Mouse (Mus musculus): ENCODE results near the gene Cd28. TPM values are rescaled to one million over a fixed set of nuclear protein-coding genes. Genes with fewer than 3 reads are reported as not detected.

Gene Cd28
- 10 to 100 TPM; 11.9 to 13.4 TPM for total RNA-seq (2021)
- long read RNA-seq, experiment 1, partial matches to known transcripts: 0 of 3 reads
- long read RNA-seq, experiment 1, other reads (novel, unspliced or antisense): 3 of 3 reads
- long read RNA-seq, experiment 2, partial matches to known transcripts: 0 of 4 reads
- long read RNA-seq, experiment 2, other reads (novel, unspliced or antisense): 4 of 4 reads

DNA sequence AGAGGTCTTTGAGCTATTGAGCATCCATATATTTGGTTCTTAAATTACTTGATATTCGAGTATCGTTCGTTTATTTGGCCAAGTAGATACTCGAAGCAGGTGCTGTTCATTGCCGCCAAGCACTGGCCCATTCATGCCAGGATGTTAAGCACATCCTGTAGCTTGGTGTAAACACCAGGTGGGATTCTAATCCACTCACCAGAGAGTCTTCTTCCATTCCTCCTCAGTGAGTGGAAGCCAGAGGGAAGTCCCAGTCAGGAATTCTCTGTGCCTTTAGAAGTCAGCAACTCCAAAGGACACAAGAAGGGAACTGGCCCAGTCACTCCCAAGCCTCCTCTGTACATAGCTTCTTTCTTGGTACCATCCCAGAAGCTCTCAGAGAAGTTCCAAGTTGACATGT is at the start of gene Cd28:
Gene Cd28, plus strand, starts transcription at position 234 of the 400 bp plus-strand sequence.
- peak; percentile 63 to 78 for DNase-seq

- DNase-seq: peak; percentile 72 to 78
Measured at GRCm38 (mm10) chr1:60667873-60668616, 48.6 kb upstream of the Cd28 start.

DNA sequence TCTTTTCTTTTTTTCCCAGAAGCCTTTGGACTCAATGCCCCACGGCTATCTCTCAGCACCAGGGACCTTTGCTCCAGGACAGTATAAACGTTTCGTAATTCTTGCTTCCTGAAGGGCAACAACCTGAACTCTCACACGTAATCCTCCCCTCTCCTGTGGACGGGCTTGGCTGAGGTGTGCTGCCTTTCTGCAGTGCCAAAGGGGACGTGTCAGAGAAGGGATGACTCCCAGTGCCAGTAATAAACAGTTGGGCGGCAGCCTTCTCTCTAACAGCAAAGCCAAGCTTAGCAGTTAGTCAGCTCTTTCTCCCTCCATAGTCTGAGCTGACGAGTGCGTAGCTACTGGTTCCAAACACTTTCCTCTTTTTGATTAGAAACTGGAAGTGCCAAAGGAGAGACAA is 47.6 kb upstream of the Cd28 start:
- peak; percentile 65 to 73 for DNase-seq

DNA sequence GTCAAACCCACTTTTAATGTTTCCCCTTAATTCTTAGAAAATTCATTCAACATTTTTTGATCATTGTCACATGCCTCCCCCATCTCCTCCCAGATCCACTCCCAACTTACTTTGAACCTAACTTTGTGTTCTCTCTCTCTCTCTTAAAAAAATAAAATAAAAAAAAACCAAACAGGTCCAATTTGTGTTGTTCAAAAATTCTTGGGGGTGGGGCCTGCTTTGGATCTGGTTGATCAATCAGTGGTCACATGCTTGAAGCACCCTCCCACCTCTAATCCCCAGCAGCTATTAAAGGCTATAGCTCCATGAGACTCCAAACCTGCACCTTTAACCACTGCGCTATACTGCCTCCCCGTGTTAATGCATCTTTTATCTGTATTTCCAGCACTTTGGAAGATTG is 46.9 kb upstream of the Cd28 start:
- no peak for DNase-seq

- DNase-seq: no peak
Measured at GRCm38 (mm10) chr1:60670172-60670571, 46.4 kb upstream of the Cd28 start.

DNA sequence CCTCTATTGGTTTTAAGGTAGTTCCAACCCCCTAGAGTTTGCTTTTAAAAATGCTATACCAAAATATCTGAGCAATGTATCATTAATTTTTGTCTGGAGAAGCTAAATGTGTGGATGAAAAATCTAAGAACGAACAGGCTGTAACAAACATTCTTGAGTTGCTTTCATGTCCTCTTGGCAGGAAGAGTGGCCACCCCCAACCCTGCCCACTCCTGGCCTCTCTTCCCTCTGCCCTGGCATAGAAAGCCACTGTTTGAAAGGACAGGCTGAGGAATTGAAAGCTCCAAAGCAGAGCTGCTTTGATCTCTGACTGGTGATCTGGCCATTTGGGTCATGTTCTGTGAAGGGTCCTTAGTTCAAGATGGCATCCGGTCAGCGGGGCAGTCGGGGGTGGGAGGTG is 32.8 kb upstream of the Cd28 start:
- no peak for DNase-seq

GRCm38 (mm10) chr1:60696115-60696895 is 20.3 kb upstream of the Cd28 start:
- no peak for DNase-seq

DNA sequence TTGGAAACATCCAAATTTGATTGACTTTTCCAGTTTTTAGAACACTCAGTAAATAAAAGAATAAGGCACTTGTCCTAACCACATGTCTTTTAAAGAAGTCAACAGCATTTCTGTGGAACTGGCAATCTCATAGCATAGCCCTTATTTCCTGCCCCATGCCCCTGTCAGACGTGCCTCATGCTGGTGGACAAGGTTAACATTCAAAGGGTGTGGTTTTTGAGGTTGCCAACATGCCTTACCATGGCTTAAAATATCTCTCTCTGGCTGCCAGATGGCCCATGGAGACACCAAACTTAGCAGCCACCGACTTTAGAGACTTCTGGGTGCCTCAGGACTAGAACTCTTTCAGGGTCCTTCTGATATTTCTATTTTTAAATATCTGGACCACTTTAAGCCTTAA is 14.0 kb upstream of the Cd28 start:
- DNase-seq: peak; percentile 54

DNA sequence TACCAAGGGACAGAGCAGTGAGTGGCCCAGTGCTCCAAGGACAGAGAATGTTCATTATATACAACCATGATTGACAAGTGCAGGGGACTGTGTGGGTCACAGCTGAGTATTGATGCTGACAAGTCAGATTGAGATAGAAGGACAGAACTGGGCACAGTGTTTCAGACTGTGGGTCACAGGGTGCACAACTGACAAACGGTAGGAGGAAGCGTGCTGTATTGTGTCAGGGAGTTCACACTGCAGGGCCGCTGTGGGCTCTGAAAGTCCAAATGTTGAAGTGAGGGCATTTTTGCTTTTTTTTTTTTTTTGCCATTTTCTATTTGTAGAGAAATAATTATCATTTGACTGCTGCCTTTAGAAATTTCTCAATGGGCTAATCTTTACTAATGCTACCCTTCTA is 3.4 kb upstream of the Cd28 start:
- no peak for DNase-seq

GRCm38 (mm10) chr1:60715651-60716196 is 876 bp upstream of the Cd28 start:
- DNase-seq: peak; percentile 82 to 84

DNA sequence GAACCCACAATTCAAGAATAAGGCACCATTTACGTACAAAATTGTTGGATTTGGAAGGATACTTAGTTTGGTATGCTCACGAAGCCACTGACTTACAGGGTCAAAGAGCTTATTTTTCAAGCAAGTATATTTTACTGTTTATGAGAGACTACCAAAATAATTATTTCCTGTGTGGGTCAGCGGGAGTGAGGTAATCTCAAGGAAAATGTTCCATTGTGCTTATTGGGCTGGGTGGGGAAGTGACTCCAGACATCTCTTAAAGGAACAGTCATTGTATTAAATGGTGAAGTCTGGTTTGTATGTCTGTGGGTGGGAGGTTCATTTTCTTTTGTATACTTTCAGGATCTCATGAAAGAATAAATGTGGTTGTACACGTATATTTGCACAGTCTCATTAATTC is 2.0 kb downstream of the Cd28 start:
- peak in 1 of 2 experiments; percentile 64 for DNase-seq

DNA sequence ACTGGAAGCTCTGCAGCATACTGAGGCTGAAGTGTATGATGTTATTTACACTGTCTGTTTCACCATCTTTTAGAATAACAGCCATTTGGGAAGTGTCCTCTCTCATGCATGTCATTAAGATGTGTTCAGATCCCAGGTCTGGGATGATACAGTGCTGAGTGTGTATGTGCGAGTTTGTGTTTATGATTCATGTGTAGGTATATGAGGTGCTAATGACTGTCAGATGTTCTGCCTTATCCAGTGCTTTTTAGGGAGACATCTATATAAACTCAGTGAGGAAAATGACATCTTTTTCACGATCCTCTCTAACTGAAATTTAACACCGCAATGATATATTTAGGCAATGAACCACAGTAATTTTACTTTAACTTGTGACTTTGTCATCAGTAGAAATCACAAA is 7.0 kb downstream of the Cd28 start:
- DNase-seq: no peak

DNA sequence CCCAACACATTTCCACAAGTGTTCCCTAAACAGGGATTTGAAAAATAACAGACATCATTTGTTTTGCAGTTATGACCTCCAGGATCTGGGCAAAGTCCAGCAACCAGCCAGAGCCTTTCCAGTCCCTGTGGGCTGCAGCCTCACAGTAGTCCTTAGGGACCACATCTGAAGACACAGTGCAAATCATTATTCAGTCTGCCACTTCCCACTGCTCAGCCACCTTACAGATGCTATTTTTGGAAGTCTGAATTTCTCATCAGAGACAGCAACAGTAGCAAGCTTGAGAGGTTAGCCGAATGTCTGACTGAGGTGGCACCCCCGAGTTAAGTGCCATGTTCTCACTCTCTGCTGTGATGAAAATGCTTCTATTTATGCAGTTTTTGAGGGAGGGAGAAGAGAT is 15.3 kb downstream of the Cd28 start:
- DNase-seq: peak; percentile 36 to 56

GRCm38 (mm10) chr1:60735072-60735907 is 18.7 kb downstream of the Cd28 start:
- peak; percentile 57 to 78 for DNase-seq

DNA sequence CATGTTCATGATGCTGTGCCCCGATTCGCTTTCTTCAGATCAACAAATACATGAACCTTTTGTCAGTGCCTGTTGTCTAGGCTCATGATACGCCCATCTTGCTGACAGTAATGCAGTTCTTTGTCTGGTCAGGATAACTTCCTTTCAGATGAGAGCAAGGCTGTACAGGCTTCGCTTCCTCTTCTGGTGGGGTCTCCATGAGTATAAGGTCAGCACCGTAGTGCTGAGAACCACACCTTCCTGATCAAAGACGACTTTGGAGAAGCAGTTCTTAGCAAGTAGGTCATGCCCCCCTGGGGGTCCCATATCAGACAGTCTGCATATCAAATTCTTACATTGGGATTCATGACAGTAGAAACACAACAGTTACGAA is 19.3 kb downstream of the Cd28 start:
- DNase-seq: no peak

DNA sequence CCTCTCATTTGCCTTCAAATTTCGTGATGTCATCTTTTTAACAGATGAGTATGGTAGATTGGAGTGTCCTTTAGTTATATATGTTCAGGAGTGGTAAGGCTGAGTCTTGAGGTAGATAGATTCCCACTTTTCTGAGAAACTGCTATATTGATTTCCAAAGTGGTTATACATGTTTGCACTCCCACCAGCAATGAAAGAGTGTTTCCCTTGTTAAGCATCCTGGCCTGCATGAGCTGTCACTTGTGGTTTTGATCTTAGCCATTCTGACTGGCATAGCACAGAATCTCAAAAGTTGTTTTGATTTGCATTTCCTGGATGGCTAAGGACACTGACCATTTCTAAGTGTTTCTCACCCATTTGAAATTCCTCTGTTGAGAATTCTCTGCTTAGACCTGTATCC is 27.7 kb downstream of the Cd28 start:
- DNase-seq: no peak

- peak; percentile 58 to 60 for DNase-seq
Measured at GRCm38 (mm10) chr1:60745664-60746063, 29.1 kb downstream of the Cd28 start.

DNA sequence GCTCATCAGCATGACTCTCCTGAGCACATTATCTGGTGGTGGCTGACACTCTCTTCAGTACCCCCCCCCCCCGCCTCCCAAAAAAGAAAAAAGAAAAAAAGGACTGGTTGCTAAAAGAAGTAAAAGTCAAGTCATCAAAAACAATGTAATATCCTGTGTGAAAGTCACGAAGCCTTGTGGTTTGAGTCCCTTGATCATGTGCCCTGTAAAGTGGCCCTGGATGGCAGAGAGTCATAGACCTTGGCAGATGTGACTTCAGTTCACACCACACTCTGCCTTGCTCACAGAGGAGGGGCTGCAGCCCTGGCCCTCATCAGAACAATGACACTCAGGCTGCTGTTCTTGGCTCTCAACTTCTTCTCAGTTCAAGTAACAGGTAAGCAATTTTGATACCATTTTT is 29.6 kb downstream of the Cd28 start:
- peak in 1 of 2 experiments; percentile 39 for DNase-seq

GRCm38 (mm10) chr1:60746856-60747255 is 30.3 kb downstream of the Cd28 start:
- no peak for DNase-seq

- no peak for DNase-seq
Measured at GRCm38 (mm10) chr1:60748286-60748685, 31.7 kb downstream of the Cd28 start.

GRCm38 (mm10) chr1:60748936-60749335 is 32.3 kb downstream of the Cd28 start:
- no peak for DNase-seq

GRCm38 (mm10) chr1:60749346-60749840 is 32.8 kb downstream of the Cd28 start:
- no peak for DNase-seq

All from heart, adult 18-20 months (tissue).